Mouse (Mus musculus) adrenal gland, postnatal 4 days (tissue): Measurements from ENCODE around the gene Prss12. TPM values are rescaled to one million over a fixed set of nuclear protein-coding genes. Genes with fewer than 3 reads are reported as not detected.
"Not testable (repeated sequence)": the region's sequence is repeated elsewhere in the genome, so short reads cannot be mapped to it uniquely, and the experiment has no call there.

Source experiments
- DNase-seq, 2 experiments: peaks; one replicate each; pipeline ENCODE4 v3.0.0; 2021 to 2022; ENCODE audit warnings: low spot score in 2 of 2, mixed read lengths in 2 of 2
- total RNA-seq, 2 experiments: library from RNA; stranded (reverse); gene quantifications; 2 replicates each; pipeline ENCODE4 v1.2.3; 2021

Prss12 gene
- total RNA-seq, 2 experiments from 2014 or later: 3.0 to 3.8 TPM

DNA sequence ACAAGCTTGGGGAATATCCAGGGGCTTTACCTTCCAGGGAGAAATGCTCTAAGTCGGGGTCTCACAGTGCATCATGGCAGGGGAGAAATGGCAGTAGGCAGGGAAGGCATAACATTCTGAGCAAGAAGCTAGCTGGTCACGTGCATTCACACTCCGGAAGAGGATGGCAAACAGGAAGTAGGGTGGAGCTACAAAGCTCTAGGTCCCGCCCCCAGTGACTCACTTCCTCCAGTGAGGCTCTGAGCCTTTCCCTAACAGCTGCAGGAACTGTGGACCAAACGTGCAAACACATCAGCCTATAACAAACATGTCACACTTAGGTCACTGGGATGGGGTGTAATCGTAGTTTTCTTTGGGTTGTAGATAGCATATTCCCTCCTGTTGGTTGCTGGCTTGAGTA, 15.6 kb downstream of the Prss12 start:
- DNase-seq: no peak

DNA sequence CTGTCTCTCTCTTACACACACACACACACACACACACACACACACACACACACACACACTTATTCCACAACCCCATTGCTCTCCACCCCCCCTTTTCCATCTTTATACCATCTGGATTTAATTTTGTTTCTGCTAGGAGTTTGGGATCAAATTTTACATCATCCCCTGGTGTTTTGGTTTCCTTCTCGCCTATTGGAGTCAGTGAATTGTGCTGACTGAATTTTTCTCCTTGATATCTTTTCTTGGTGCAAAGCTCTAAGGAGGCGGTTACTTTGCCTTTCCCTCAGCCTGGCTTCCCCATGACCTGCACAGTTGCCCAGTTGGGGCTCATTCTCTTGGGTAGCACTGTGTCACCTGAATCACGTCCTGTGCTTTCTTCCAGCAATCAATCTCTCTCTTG, 30.1 kb downstream of the Prss12 start:
- DNase-seq: no peak

DNA sequence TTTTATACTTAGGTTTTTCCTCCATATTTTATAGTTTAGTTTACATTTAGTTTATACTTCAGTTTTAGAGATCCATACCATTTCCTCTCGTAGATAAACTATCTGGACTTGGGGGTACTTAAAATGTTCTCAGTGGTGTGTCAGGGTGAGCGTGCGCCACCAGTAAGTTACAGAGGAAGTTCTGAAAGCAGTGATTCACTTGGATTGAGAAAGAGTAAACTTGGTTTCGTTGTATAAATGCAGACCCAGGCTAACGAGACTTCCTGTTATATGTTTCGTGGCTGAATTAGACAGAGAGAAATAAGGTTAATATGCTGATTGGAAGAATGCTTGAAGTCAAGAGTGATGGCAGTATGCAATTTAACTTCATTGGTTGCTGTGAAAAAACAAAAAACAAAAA, 34.6 kb downstream of the Prss12 start:
- no peak for DNase-seq

DNA sequence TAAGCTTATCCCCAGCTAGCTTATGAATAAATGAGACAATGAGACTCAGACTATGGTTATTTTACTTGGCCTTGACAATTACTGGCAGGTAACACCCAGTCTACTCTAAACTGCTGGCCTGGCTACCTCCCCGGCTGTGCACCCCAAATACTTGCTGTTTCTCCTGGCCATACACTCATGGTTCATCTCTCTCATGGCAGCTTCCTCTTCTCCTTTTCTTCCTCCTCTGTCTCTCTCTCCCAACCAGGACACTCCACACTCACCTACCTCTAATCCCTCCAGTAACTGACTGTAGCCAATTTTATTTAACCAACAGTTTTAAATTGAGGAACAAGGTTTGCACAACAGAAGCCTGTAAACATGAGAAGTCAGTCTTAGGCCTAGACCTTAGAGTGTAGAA, 45.1 kb downstream of the Prss12 start:
- DNase-seq: no peak

DNA sequence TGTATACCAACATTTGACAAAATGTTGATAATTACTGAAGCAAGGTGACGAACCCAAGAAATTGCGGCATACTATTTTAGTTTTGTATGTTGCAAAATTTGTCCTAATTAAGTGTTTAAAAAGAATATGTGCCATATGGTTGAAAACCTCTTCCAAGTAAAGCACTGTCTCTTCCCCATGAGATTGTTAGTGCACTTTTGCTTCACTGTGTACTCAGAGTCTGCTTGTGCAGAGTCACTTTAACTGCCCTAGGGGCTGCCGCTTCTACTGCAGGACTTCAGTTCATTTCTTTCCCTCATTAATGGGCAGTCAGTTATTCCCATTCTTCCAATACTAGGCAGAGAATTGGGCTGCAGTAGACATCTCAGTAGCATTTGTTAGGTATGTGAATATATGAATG, 46.5 kb downstream of the Prss12 start:
- no peak for DNase-seq

GRCm38 (mm10) chr3:123495088-123495487, 48.4 kb downstream of the Prss12 start:
- DNase-seq: no peak

GRCm38 (mm10) chr3:123498787-123499186, 52.1 kb downstream of the Prss12 start:
- no peak for DNase-seq

GRCm38 (mm10) chr3:123501798-123502197, 55.1 kb downstream of the Prss12 start:
- DNase-seq: not testable (repeated sequence)

- no peak for DNase-seq
Measured at GRCm38 (mm10) chr3:123503943-123504342, 57.2 kb downstream of the Prss12 start.

GRCm38 (mm10) chr3:123504783-123505182, 58.1 kb downstream of the Prss12 start:
- no peak for DNase-seq

GRCm38 (mm10) chr3:123505778-123506667, 59.3 kb downstream of the Prss12 start:
- DNase-seq: no peak

- no peak for DNase-seq
Measured at GRCm38 (mm10) chr3:123506699-123507662, 60.3 kb downstream of the Prss12 start.

- no peak for DNase-seq
Measured at GRCm38 (mm10) chr3:123507663-123508055, 60.9 kb downstream of the Prss12 start.

DNA sequence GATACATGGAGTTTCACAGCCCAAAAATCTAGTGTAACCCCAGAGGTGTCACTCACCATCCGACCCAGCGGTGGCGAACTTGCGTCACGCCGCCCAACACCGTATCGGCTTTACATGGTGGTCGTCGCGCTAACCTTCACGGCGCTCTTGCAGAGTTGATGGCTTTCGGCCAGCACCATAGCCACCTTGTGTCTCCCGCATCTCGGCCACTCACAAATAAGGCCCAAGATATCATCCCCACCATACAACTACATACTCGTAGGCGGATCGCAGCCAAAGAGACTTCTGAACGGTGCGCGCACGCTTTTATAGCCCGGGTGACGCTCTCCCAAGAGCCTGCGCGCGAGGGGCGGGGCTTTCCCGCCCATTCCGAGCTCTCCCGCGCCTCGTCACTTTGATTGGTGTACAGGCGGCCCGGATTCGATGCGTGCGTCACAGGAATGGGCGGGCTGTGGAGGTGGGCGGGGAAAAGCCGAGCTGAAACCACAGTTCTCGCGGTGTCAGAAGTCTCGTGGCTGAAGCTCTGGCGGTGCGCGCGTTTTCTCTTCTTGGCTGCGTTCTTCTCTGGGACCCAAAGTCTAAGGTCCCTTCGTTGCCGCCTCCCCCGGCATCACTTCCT, 61.5 kb downstream of the Prss12 start:
- peak; percentile 91 to 96 for DNase-seq

- no peak for DNase-seq
Measured at GRCm38 (mm10) chr3:123508675-123509376, 62.1 kb downstream of the Prss12 start.

GRCm38 (mm10) chr3:123511818-123512217, 65.1 kb downstream of the Prss12 start:
- DNase-seq: no peak

DNA sequence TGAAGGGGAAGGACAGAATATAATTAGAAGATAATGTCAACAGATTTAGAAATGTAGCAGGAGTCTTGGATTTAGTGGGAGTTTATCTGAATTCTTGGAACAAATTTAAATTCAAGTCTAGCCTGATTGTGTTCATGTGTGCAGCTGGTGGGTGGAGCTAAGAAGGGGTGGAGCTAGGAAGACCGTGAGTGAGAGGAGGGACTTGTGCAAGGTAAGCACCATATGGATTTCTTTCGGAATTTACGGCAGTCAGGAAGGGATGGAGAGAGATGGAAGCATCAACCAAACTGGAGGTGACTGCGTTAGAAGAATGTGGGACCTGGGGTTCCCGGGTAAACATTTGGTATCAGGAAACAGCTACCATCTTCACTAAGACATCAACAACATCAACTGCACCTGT, 68.2 kb downstream of the Prss12 start:
- no peak for DNase-seq

DNA sequence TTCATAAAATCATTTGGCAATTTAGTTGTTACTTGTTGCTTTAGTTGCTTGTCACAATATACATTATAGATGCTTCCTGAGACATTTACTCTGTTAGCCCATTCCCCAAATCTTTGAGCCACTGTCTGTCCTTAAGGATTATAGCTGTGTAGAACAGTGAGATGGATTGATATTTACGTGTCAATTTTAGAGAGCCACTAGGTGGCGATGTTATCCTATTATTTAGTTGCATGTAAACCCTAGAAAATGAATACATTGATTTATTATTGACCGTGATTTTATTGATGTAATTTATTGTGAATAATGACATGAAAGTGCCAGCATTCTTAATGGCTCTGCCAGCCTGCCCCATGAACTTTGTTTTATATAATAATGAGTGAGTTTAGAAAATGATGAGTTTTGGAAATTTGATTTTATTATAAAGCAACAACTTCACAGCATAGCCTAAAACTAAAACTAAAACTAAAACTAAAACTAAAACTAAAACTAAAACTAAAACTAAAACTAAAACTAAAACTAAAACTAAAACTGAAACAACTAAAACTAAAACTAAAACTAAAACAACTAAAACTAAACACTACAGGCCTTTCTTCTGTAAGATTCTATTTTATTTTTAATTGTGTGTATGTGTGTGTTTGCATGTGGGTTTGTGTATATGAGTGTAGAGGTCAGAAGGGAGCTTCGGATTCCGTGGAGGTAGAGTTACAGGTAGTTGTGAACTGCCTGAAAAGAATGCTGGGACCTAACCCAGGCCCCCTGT, 69.1 kb downstream of the Prss12 start:
- no peak for DNase-seq

- no peak for DNase-seq
Measured at GRCm38 (mm10) chr3:123516784-123517183, 70.1 kb downstream of the Prss12 start.
